Mouse (Mus musculus) cerebellum, postnatal 36 days (tissue): ENCODE measurements around the gene Zfp598.

ENCODE experiments used
- DNase-seq, 2 experiments: peaks; one replicate each; pipeline ENCODE4 v3.0.0; 2021 to 2022; ENCODE audit warnings: mixed read lengths in 2 of 2

The Zfp598 gene

GRCm38 (mm10) chr17:24669545-24670245 lies at the start of gene Zfp598:
Gene Zfp598 (plus strand): TSS chr17:24669687.
- DNase-seq: peak; percentile 93 to 97

- DNase-seq: no peak
These were observed 44.0 kb upstream of the Zfp598 start for GRCm38 (mm10) chr17:24625472-24625871.

- peak; percentile 90 to 95 for DNase-seq
These were observed 40.8 kb upstream of the Zfp598 start for GRCm38 (mm10) chr17:24628646-24629045.

GRCm38 (mm10) chr17:24630072-24630471 lies 39.4 kb upstream of the Zfp598 start:
- no peak for DNase-seq

- DNase-seq: peak; percentile 77 to 79
These were observed 37.2 kb upstream of the Zfp598 start, which contains the start of the genes Tsc2 and Nthl1 for GRCm38 (mm10) chr17:24632167-24632812. Gene Tsc2 (minus strand): TSS chr17:24632630. Gene Nthl1 (plus strand): TSS chr17:24632680.

- peak in 1 of 2 experiments; percentile 33 for DNase-seq
These were observed 36.6 kb upstream of the Zfp598 start for GRCm38 (mm10) chr17:24632813-24633449.

- no peak for DNase-seq
These were observed 35.7 kb upstream of the Zfp598 start for GRCm38 (mm10) chr17:24633831-24634230.

- DNase-seq: no peak
These were observed 34.5 kb upstream of the Zfp598 start for GRCm38 (mm10) chr17:24635024-24635423.

GRCm38 (mm10) chr17:24635694-24636093 lies 33.8 kb upstream of the Zfp598 start:
- no peak for DNase-seq

GRCm38 (mm10) chr17:24636781-24637481 lies 32.6 kb upstream of the Zfp598 start:
- no peak for DNase-seq

- DNase-seq: no peak
These were observed 31.3 kb upstream of the Zfp598 start for GRCm38 (mm10) chr17:24638214-24638613.

GRCm38 (mm10) chr17:24638840-24639239 lies 30.6 kb upstream of the Zfp598 start:
- no peak for DNase-seq

- no peak for DNase-seq
These were observed 29.9 kb upstream of the Zfp598 start for GRCm38 (mm10) chr17:24639571-24639988.

- no peak for DNase-seq
These were observed 29.4 kb upstream of the Zfp598 start for GRCm38 (mm10) chr17:24640119-24640518.

GRCm38 (mm10) chr17:24640581-24640980 lies 28.9 kb upstream of the Zfp598 start:
- DNase-seq: no peak

GRCm38 (mm10) chr17:24641944-24642343 lies 27.5 kb upstream of the Zfp598 start:
- no peak for DNase-seq

GRCm38 (mm10) chr17:24642791-24643343 lies 26.6 kb upstream of the Zfp598 start:
- no peak for DNase-seq

- DNase-seq: no peak
These were observed 25.3 kb upstream of the Zfp598 start for GRCm38 (mm10) chr17:24644030-24644715.

GRCm38 (mm10) chr17:24644875-24645721 lies 24.4 kb upstream of the Zfp598 start:
- DNase-seq: no peak

- DNase-seq: no peak
These were observed 23.6 kb upstream of the Zfp598 start for GRCm38 (mm10) chr17:24645916-24646315.

- no peak for DNase-seq
These were observed 23.1 kb upstream of the Zfp598 start for GRCm38 (mm10) chr17:24646381-24646780.
